In genomic region chr3:41551671-41552070, GRCm38 (mm10) we compare ENCODE assay signal across 23 mouse cellular contexts. TPM values are rescaled to one million over a fixed set of nuclear protein-coding genes. Genes with fewer than 3 reads are reported as not detected.
DNase-seq lines count a peak whose midpoint lies in the region; ATAC-seq and TF ChIP-seq lines count a peak whose summit lies in the region.
"Had no signal": no experiment of that assay in that cellular context is flagged by ENCODE, and none has a peak within 500 bp of the region (broad histone marks: within the 10 kb centered on the region; RNA-seq: fewer than 3 reads in every experiment).

No protein-coding gene starts in this region.

- peaks cover 0 to 30% of the 10 kb centered on the region in 2 experiments; a peak in 2 of 4 replicates for H3K36me3 ChIP-seq in MEL (ENCODE audit: control insufficient read depth in 1 of 2, insufficient read depth in 2 of 2, low read length in 2 of 2)
- no peaks in the 10 kb centered on the region for H3K36me3 ChIP-seq in liver, embryonic 14.5 days (replicated peaks; ENCODE audit: control insufficient read depth, insufficient read depth, low read depth)
- no peaks in the 10 kb centered on the region for H3K36me3 ChIP-seq in forebrain, embryonic 12.5 days (replicated peaks)
- H3K36me3 ChIP-seq in midbrain, embryonic 10.5 days: no peaks in the 10 kb centered on the region
- no peaks in the 10 kb centered on the region for H3K36me3 ChIP-seq in kidney, embryonic 14.5 days (ENCODE audit: control insufficient read depth, insufficient read depth, low read length)
- H3K36me3 ChIP-seq: embryonic facial prominence, embryonic 15.5 days; forebrain, embryonic 10.5 days; kidney, embryonic 15.5 days; limb, embryonic 15.5 days; neural tube, embryonic 13.5 days had no signal

- no peak for TF ChIP-seq POLR2A in MEL (IDR thresholded peaks at IDR 0.05; ENCODE audit: control insufficient read depth in 1 of 2, insufficient read depth in 1 of 2, low read depth in 1 of 2, low read length in 2 of 2, poor library complexity in 1 of 2)

- peaks cover 14% of the 10 kb centered on the region for H3K79me2 ChIP-seq in MEL (ENCODE audit: control insufficient read depth, insufficient read depth, low read length, poor library complexity)

- 38% methylated on average over 3 of the region's 3 CpGs for WGBS in liver, embryonic 14.5 days (ENCODE audit: insufficient replicate concordance)
- WGBS in forebrain, embryonic 12.5 days: 59% methylated on average over 3 of the region's 3 CpGs
- 77% methylated on average over 3 of the region's 3 CpGs for WGBS in midbrain, embryonic 10.5 days
- WGBS in kidney, embryonic 14.5 days: 72% methylated on average over 3 of the region's 3 CpGs

- TF ChIP-seq EP300 in MEL (IDR thresholded peaks at IDR 0.05; ENCODE audit: low read depth in 1 of 2, low read length in 2 of 2): peak; percentile 57 to 61
- TF ChIP-seq EP300 in liver, embryonic 14.5 days (IDR thresholded peaks at IDR 0.05; ENCODE audit: low read depth): no peak

- no peak for TF ChIP-seq RAD21 in MEL (IDR thresholded peaks at IDR 0.05; ENCODE audit: low read depth, low read length)

- no peaks in the 10 kb centered on the region for H3K27me3 ChIP-seq in MEL (ENCODE audit: control insufficient read depth in 1 of 2, insufficient read depth in 2 of 2, low read length in 2 of 2)
- no peaks in the 10 kb centered on the region for H3K27me3 ChIP-seq in liver, embryonic 14.5 days (ENCODE audit: control insufficient read depth, insufficient read depth, low read length)
- no peaks in the 10 kb centered on the region for H3K27me3 ChIP-seq in forebrain, embryonic 12.5 days
- H3K27me3 ChIP-seq in midbrain, embryonic 10.5 days (ENCODE audit: low read depth, poor library complexity, severe bottlenecking): no peaks in the 10 kb centered on the region
- no peaks in the 10 kb centered on the region for H3K27me3 ChIP-seq in kidney, embryonic 14.5 days (ENCODE audit: control insufficient read depth, insufficient read depth, low read length)
- H3K27me3 ChIP-seq: embryonic facial prominence, embryonic 15.5 days; kidney, embryonic 15.5 days; limb, embryonic 15.5 days; neural tube, embryonic 13.5 days; Patski had no signal

- H3K4me1 ChIP-seq in MEL (ENCODE audit: control insufficient read depth in 1 of 2, insufficient read depth in 2 of 2, low read length in 2 of 2): peaks cover 2 to 30% of the 10 kb centered on the region in 2 experiments
- H3K4me1 ChIP-seq in liver, embryonic 14.5 days (replicated peaks; ENCODE audit: control insufficient read depth in 2 of 2, insufficient read depth in 2 of 2, low read length in 1 of 2): peaks cover 15 to 25% of the 10 kb centered on the region in 2 experiments
- H3K4me1 ChIP-seq in forebrain, embryonic 12.5 days: no peaks in the 10 kb centered on the region
- H3K4me1 ChIP-seq in midbrain, embryonic 10.5 days: no peaks in the 10 kb centered on the region
- no peaks in the 10 kb centered on the region for H3K4me1 ChIP-seq in kidney, embryonic 14.5 days (ENCODE audit: control insufficient read depth, insufficient read depth, low read length)
- H3K4me1 ChIP-seq: embryonic facial prominence, embryonic 15.5 days; forebrain, embryonic 10.5 days; kidney, embryonic 15.5 days; limb, embryonic 15.5 days; neural tube, embryonic 13.5 days had no signal

- no peaks in the 10 kb centered on the region for H3K9me3 ChIP-seq in MEL (replicated peaks; ENCODE audit: insufficient read depth, low read length)
- H3K9me3 ChIP-seq in liver, embryonic 14.5 days (ENCODE audit: control insufficient read depth, low read length): no peaks in the 10 kb centered on the region
- H3K9me3 ChIP-seq in forebrain, embryonic 12.5 days: no peaks in the 10 kb centered on the region
- H3K9me3 ChIP-seq in midbrain, embryonic 10.5 days (replicated peaks): peaks cover 7% of the 10 kb centered on the region
- no peaks in the 10 kb centered on the region; the same call in 1 of the 2 replicates for H3K9me3 ChIP-seq in kidney, embryonic 14.5 days (ENCODE audit: control insufficient read depth, low read length)
- H3K9me3 ChIP-seq: embryonic facial prominence, embryonic 15.5 days; kidney, embryonic 15.5 days; limb, embryonic 15.5 days had no signal

- peak; percentile 42; the same call in 1 of the 2 replicates for ATAC-seq in erythroid progenitor cell, adult 5-6 weeks (replicated peaks; ENCODE audit: low FRiP score, poor library complexity, severe bottlenecking)
- peak; percentile 83 for ATAC-seq in liver, embryonic 14.5 days (ENCODE audit: insufficient read depth)
- no peak for ATAC-seq in forebrain, embryonic 12.5 days (ENCODE audit: low FRiP score)
- ATAC-seq in CD4-positive, CD25-positive, alpha-beta regulatory T cell, adult 4 months: no peak
- no peak for ATAC-seq in kidney, embryonic 14.5 days (ENCODE audit: low FRiP score, low TSS enrichment)
- ATAC-seq: lung, postnatal 0 days; Patski had no signal

- H3K4me3 ChIP-seq in MEL (ENCODE audit: control insufficient read depth in 1 of 2, insufficient read depth in 1 of 2, low read depth in 2 of 2, low read length in 2 of 2): 0 out of 4 replicates have a peak overlapping the region, but pooled peaks of 1 of the 2 experiments have one; percentile 12
- no peak overlapping the region for H3K4me3 ChIP-seq in liver, embryonic 14.5 days (ENCODE audit: insufficient read depth in 1 of 2, low read depth in 2 of 2, low read length in 2 of 2)
- H3K4me3 ChIP-seq in forebrain, embryonic 12.5 days (replicated peaks): no peak overlapping the region
- no peak overlapping the region for H3K4me3 ChIP-seq in midbrain, embryonic 10.5 days
- no peak overlapping the region for H3K4me3 ChIP-seq in kidney, embryonic 14.5 days (ENCODE audit: low read length)
- H3K4me3 ChIP-seq: embryonic facial prominence, embryonic 15.5 days; forebrain, embryonic 10.5 days; gastrocnemius, adult 2 months; kidney, embryonic 15.5 days; limb, embryonic 15.5 days; neural tube, embryonic 13.5 days had no signal

- peak; percentile 72 for DNase-seq in MEL (ENCODE audit: low read depth, low spot score)
- peak; percentile 71 for DNase-seq in adrenal gland, adult 2 months
- no peak for DNase-seq in liver, embryonic 14.5 days (ENCODE audit: low read depth in 3 of 3, low spot score in 3 of 3)
- DNase-seq in midbrain, embryonic 10.5 days (ENCODE audit: low spot score): no peak
- DNase-seq: cerebellum, adult 18-20 months; cerebellum, postnatal 25 days; gastrocnemius, adult 2 months; heart, adult 11 months; layer of hippocampus, postnatal 36 days; midbrain, embryonic 14.5 days; right cerebral cortex, adult 18-20 months; thymus, postnatal 4 days had no signal

- H3K9ac ChIP-seq in MEL (ENCODE audit: control insufficient read depth, low read depth, low read length, poor library complexity, severe bottlenecking): no peak overlapping the region
- H3K9ac ChIP-seq in liver, embryonic 14.5 days (replicated peaks): no peak overlapping the region
- H3K9ac ChIP-seq in forebrain, embryonic 12.5 days: no peak overlapping the region
- no peak overlapping the region for H3K9ac ChIP-seq in kidney, embryonic 14.5 days (ENCODE audit: low read depth, low read length)
- H3K9ac ChIP-seq: embryonic facial prominence, embryonic 15.5 days; kidney, embryonic 15.5 days; limb, embryonic 15.5 days; neural tube, embryonic 13.5 days had no signal

- peak overlapping the region; percentile 88 for H3K27ac ChIP-seq in MEL (ENCODE audit: control insufficient read depth, low read depth, low read length)
- no peak overlapping the region for H3K27ac ChIP-seq in liver, embryonic 14.5 days
- no peak overlapping the region for H3K27ac ChIP-seq in forebrain, embryonic 12.5 days
- H3K27ac ChIP-seq in midbrain, embryonic 10.5 days (replicated peaks): no peak overlapping the region
- no peak overlapping the region for H3K27ac ChIP-seq in kidney, embryonic 14.5 days (ENCODE audit: low read depth, low read length)
- H3K27ac ChIP-seq: embryonic facial prominence, embryonic 15.5 days; forebrain, embryonic 10.5 days; gastrocnemius, adult 2 months; kidney, embryonic 15.5 days; limb, embryonic 15.5 days; neural tube, embryonic 13.5 days had no signal

- no peak overlapping the region; the same call in 1 of the 2 replicates for H3K4me2 ChIP-seq in liver, embryonic 14.5 days (ENCODE audit: low read depth)
- H3K4me2 ChIP-seq in forebrain, embryonic 12.5 days: no peak overlapping the region
- H3K4me2 ChIP-seq in kidney, embryonic 14.5 days (replicated peaks; ENCODE audit: low read depth, low read length): no peak overlapping the region
- H3K4me2 ChIP-seq: embryonic facial prominence, embryonic 15.5 days; kidney, embryonic 15.5 days; limb, embryonic 15.5 days; neural tube, embryonic 13.5 days had no signal

- TF ChIP-seq CTCF in MEL (IDR thresholded peaks at IDR 0.05 in 2 of 3, conservative IDR thresholded peaks at IDR 0.05 in 1 of 3; ENCODE audit: control insufficient read depth in 1 of 3, insufficient read depth in 1 of 3, low read depth in 2 of 3, low read length in 3 of 3, poor library complexity in 1 of 3, severe bottlenecking in 1 of 3): no peak
- no peak for TF ChIP-seq CTCF in liver, embryonic 14.5 days (IDR thresholded peaks at IDR 0.05; ENCODE audit: low read depth)

TF ChIP-seq in MEL, 35 proteins besides CTCF, POLR2A, EP300 and RAD21 (continues in another document):
- no peak for TF ChIP-seq USF2 (IDR thresholded peaks at IDR 0.05; ENCODE audit: borderline replicate concordance in 1 of 2, insufficient read depth in 1 of 2, low read depth in 1 of 2, low read length in 2 of 2)
- no peak; the same call in 1 of the 2 replicates for TF ChIP-seq SIN3A (IDR thresholded peaks at IDR 0.05; ENCODE audit: low read length)
- TF ChIP-seq MYB (IDR thresholded peaks at IDR 0.05; ENCODE audit: low read depth, low read length): no peak
- TF ChIP-seq MAZ (IDR thresholded peaks at IDR 0.05; ENCODE audit: low read depth, low read length): peak; percentile 22; the same call in 1 of the 2 replicates
- peak; percentile 27; the same call in 1 of the 2 replicates for TF ChIP-seq MXI1 (IDR thresholded peaks at IDR 0.05; ENCODE audit: low read depth, low read length)

RNA-seq across cellular contexts. Expression of gene Jade1, which starts 3.9 kb away (rescaled TPM):
- 98.8 and 116 TPM in 2 replicates for total RNA-seq in MEL (2012; rRNA removed)
- 100 to 1,000 TPM; 134 to 150 TPM for polyA plus RNA-seq in MEL (2012; ENCODE audit: insufficient read depth in 1 of 2, insufficient read length in 2 of 2, low read depth in 1 of 2, low replicate concordance in 2 of 2, missing spikeins in 1 of 2)
- 10 to 100 TPM; 33.2 to 58.2 TPM for total RNA-seq in adrenal gland, adult 2 months (2021)
- polyA plus RNA-seq in adrenal gland, adult 2 months (2012; rRNA removed): 21.4 and 64.9 TPM in 2 replicates
- 35.0 and 40.2 TPM in 2 replicates for total RNA-seq in erythroid progenitor cell, adult 5-6 weeks (2015; ENCODE audit: low replicate concordance)
- 34.0 and 38.2 TPM in 2 replicates for total RNA-seq in erythroid progenitor cell, adult 5-6 weeks (2017; ENCODE audit: low replicate concordance)
- polyA plus RNA-seq in liver, embryonic 14.5 days (2012; rRNA removed): 2.6 and 4.5 TPM in 2 replicates
- 6.1 and 7.8 TPM in 2 replicates for polyA plus RNA-seq in liver, embryonic 14.5 days (2014; fragmentation: Nextera tagmentation; extraction: Ambion mirVana)
- 20.9 and 21.9 TPM in 2 replicates for polyA plus RNA-seq in forebrain, embryonic 12.5 days (2016; fragmentation: Nextera tagmentation; extraction: Ambion mirVana)
- polyA plus RNA-seq in midbrain, embryonic 10.5 days (2016; fragmentation: Nextera tagmentation; extraction: Ambion mirVana): 17.7 and 17.9 TPM in 2 replicates
- polyA plus RNA-seq in CD4-positive, CD25-positive, alpha-beta regulatory T cell, adult 4 months (2017; shearing (Covaris generic)): 10 to 100 TPM in 1 of 2 experiments, 1 to 10 TPM in 1; 9.9 to 10.1 TPM
- polyA plus RNA-seq in kidney, embryonic 14.5 days (2014; fragmentation: Nextera tagmentation; extraction: Ambion mirVana): 14.6 and 22.1 TPM in 2 replicates

Comparison
In these comparisons a context has a peak if more than half of its experiments do, and no peak if none do; other contexts are left out.
1. DNase-seq: peak in MEL (single experiment) and adrenal gland, adult 2 months (single experiment); none in liver, embryonic 14.5 days (0 of 3) and midbrain, embryonic 10.5 days (single experiment).
2. ATAC-seq: peak in erythroid progenitor cell, adult 5-6 weeks (single experiment) and liver, embryonic 14.5 days (single experiment); none in forebrain, embryonic 12.5 days (single experiment), CD4-positive, CD25-positive, alpha-beta regulatory T cell, adult 4 months (single experiment) and kidney, embryonic 14.5 days (single experiment).